Mouse (Mus musculus): Measurements from ENCODE around the gene Olfr1427. TPM values are rescaled to one million over a fixed set of nuclear protein-coding genes. Genes with fewer than 3 reads are reported as not detected.

The Olfr1427 gene
- total RNA-seq (2014; fragmentation: Nextera tagmentation), result not detected in 2 replicates
- 0.05 TPM in 1 of 2 replicates, not detected in the other for total RNA-seq (2017)
- not detected in 2 replicates for polyA plus RNA-seq (2012)

DNA sequence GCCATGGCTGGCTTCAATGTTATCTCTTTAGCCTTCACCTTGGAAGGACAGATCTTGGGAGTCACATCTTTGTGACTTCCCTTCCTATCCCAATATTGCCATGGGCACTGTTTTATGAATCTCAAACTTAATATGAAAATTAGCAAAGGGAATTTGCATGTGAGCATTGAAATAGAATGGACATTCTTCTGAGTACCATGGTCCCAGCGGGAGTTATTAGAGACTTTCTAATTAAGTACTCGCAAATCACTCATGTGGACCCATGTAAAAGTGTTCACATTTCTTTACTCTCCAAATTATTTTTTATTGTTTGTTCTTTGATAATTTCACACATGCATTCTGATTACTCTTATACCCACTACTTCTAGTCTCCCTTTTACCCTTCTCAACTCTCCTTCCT is at the start of gene Olfr1427:
TSS of gene Olfr1427 (minus strand) at position 101 of the 400 bp plus-strand sequence.
- H3K36me3 ChIP-seq (replicated peaks), result no peaks in the 10 kb centered on the region
- H3K4me1 ChIP-seq (ENCODE audit: insufficient read depth, low read depth, low read length), result no peaks in the 10 kb centered on the region
- no peak for ATAC-seq (ENCODE audit: extremely low read depth, insufficient number of reproducible peaks, low FRiP score, poor library complexity, severe bottlenecking)
- H3K27me3 ChIP-seq (ENCODE audit: insufficient read depth, low read length), result no peaks in the 10 kb centered on the region
- H3K4me3 ChIP-seq (ENCODE audit: low read depth, low read length), result no peak within 1 kb of the TSS
- DNase-seq (ENCODE audit: low spot score), result no peak
- H3K9me3 ChIP-seq (replicated peaks), result no peaks in the 10 kb centered on the region
- TF ChIP-seq CTCF (IDR thresholded peaks at IDR 0.05; ENCODE audit: low read depth, low read length) (no peak), GATA2 (IDR thresholded peaks at IDR 0.05; ENCODE audit: borderline replicate concordance, low read depth, low read length) (no peak), TAL1 (conservative IDR thresholded peaks at IDR 0.05; ENCODE audit: low read depth, low read length) (no peak)

DNA sequence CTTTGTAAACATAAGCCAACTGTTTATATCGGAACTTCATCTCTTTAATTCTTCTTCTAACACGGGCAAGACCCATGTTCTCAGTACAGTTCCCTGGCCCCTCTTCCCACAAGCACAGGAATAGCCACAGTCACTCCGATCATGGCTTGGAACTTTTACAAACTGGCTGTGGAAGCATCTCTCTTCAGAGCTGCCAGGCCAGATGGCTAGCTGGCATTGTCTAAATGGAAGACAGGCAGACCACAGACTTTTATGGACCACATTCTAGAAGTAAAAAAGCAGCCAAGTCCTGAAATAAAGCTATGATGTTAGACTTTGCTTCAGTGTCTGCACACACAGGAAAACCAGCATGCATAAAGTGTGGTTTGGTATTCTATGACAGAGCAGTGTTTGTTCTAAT is 42.3 kb upstream of the Olfr1427 start:
- Histone ChIP-seq H3K9me3 (replicated peaks) (no peaks in the 10 kb centered on the region), H3K4me1 (ENCODE audit: insufficient read depth, low read depth, low read length) (no peaks in the 10 kb centered on the region), H3K27me3 (ENCODE audit: insufficient read depth, low read length) (no peaks in the 10 kb centered on the region), H3K36me3 (replicated peaks) (no peaks in the 10 kb centered on the region), H3K4me3 (ENCODE audit: low read depth, low read length) (no peak overlapping the region)
- ATAC-seq (ENCODE audit: extremely low read depth, insufficient number of reproducible peaks, low FRiP score, poor library complexity, severe bottlenecking) (no peak; the same call in 1 of the 2 replicates), DNase-seq (ENCODE audit: low spot score) (no peak)
- TF ChIP-seq GATA2 (IDR thresholded peaks at IDR 0.05; ENCODE audit: borderline replicate concordance, low read depth, low read length), result no peak
- no peak for TF ChIP-seq GATA1 (IDR thresholded peaks at IDR 0.05; ENCODE audit: borderline replicate concordance, low read length)
- TF ChIP-seq POLR2AphosphoS5 (IDR thresholded peaks at IDR 0.05; ENCODE audit: insufficient replicate concordance, low read depth, low read length), result no peak
- no peak for TF ChIP-seq TAL1 (conservative IDR thresholded peaks at IDR 0.05; ENCODE audit: low read depth, low read length)
- no peak for TF ChIP-seq CTCF (IDR thresholded peaks at IDR 0.05; ENCODE audit: low read depth, low read length)

DNA sequence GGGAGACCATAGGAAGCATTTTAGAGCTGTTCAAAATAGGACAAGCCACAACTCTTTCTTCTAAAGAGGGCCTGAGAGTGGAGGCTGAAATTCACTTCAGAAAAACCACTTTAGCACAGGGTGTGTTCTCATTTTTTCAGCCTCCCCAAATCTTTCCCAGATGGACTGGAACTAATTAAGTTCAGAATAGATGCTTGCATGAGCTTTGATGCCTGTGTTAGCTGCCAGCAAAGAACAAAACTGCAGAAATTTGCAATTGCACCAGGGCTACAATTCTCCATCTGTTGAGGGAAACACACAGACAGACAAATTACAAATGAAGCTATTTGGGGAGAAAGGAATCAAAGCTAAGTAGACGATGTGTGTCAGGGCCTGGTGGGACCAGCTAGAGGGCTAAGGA is 40.2 kb upstream of the Olfr1427 start:
- Histone ChIP-seq H3K36me3 (replicated peaks) (no peaks in the 10 kb centered on the region), H3K4me3 (ENCODE audit: low read depth, low read length) (no peak overlapping the region), H3K9me3 (replicated peaks) (no peaks in the 10 kb centered on the region), H3K4me1 (ENCODE audit: insufficient read depth, low read depth, low read length) (no peaks in the 10 kb centered on the region), H3K27me3 (ENCODE audit: insufficient read depth, low read length) (no peaks in the 10 kb centered on the region)
- DNase-seq (ENCODE audit: low spot score), result no peak
- ATAC-seq (ENCODE audit: extremely low read depth, insufficient number of reproducible peaks, low FRiP score, poor library complexity, severe bottlenecking), result no peak
- TF ChIP-seq POLR2AphosphoS5 (IDR thresholded peaks at IDR 0.05; ENCODE audit: insufficient replicate concordance, low read depth, low read length), result no peak
- no peak for TF ChIP-seq CTCF (IDR thresholded peaks at IDR 0.05; ENCODE audit: low read depth, low read length)
- no peak for TF ChIP-seq GATA2 (IDR thresholded peaks at IDR 0.05; ENCODE audit: borderline replicate concordance, low read depth, low read length)
- TF ChIP-seq GATA1 (IDR thresholded peaks at IDR 0.05; ENCODE audit: borderline replicate concordance, low read length), result no peak
- TF ChIP-seq TAL1 (conservative IDR thresholded peaks at IDR 0.05; ENCODE audit: low read depth, low read length), result no peak

DNA sequence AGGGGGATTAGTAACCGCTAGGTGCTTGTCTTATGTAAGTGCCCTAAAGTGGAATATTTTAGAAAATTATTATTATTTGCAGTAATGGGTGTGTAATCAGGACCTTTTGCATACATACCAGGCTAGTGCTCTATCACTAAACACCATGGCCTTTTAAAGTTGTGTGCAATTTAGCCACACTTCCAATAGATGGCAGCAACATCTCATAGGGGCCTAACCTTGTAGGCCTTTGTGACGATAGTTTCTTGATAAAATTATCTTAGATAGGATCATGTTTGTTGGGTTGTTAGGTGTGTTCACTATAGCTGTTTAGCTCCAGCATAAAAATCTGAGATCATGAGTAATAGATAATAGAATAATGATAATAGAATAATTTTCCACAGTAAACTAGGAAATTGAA is 31.2 kb upstream of the Olfr1427 start:
- H3K4me3 ChIP-seq (ENCODE audit: low read depth, low read length), result no peak overlapping the region
- TF ChIP-seq CTCF (IDR thresholded peaks at IDR 0.05; ENCODE audit: low read depth, low read length) (peak; percentile 15; the same call in 1 of the 2 replicates), POLR2AphosphoS5 (IDR thresholded peaks at IDR 0.05; ENCODE audit: insufficient replicate concordance, low read depth, low read length) (no peak)
- no peaks in the 10 kb centered on the region for H3K4me1 ChIP-seq (ENCODE audit: insufficient read depth, low read depth, low read length)
- no peak for ATAC-seq (ENCODE audit: extremely low read depth, insufficient number of reproducible peaks, low FRiP score, poor library complexity, severe bottlenecking)
- H3K27me3 ChIP-seq (ENCODE audit: insufficient read depth, low read length), result no peaks in the 10 kb centered on the region
- no peak for DNase-seq (ENCODE audit: low spot score)
- H3K36me3 ChIP-seq (replicated peaks), result no peaks in the 10 kb centered on the region
- H3K9me3 ChIP-seq (replicated peaks), result no peaks in the 10 kb centered on the region

DNA sequence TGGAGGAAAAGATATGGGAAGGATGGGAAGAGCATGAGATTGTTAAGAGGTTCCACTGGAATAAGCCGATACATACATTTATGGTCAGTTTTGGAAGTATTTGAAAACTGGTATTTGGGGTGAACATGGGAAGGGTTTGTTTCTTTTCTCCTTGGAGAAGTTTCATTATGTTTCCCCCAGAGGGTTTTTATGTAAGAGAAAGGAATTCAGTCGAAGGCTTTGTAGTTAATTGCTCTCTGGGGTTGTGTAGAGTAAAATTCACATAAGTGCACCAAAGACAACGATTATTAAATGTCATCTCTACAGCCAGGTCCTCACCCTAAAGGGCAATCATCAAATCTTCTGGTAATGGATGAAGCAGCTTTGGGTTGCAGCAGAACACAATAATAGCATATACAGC is 20.0 kb upstream of the Olfr1427 start, which contains the start of gene Olfr76:
TSS of gene Olfr76 (minus strand) at position 101 of the 400 bp plus-strand sequence.
- H3K36me3 ChIP-seq (replicated peaks), result no peaks in the 10 kb centered on the region
- no peaks in the 10 kb centered on the region for H3K9me3 ChIP-seq (replicated peaks)
- no peak for ATAC-seq (ENCODE audit: extremely low read depth, insufficient number of reproducible peaks, low FRiP score, poor library complexity, severe bottlenecking)
- DNase-seq (ENCODE audit: low spot score), result no peak
- H3K4me1 ChIP-seq (ENCODE audit: insufficient read depth, low read depth, low read length), result no peaks in the 10 kb centered on the region
- no peaks in the 10 kb centered on the region for H3K27me3 ChIP-seq (ENCODE audit: insufficient read depth, low read length)
- no peak within 1 kb of the TSS for H3K4me3 ChIP-seq (ENCODE audit: low read depth, low read length)
- TF ChIP-seq GATA1 (IDR thresholded peaks at IDR 0.05; ENCODE audit: borderline replicate concordance, low read length) (no peak), GATA2 (IDR thresholded peaks at IDR 0.05; ENCODE audit: borderline replicate concordance, low read depth, low read length) (no peak), CTCF (IDR thresholded peaks at IDR 0.05; ENCODE audit: low read depth, low read length) (no peak), POLR2AphosphoS5 (IDR thresholded peaks at IDR 0.05; ENCODE audit: insufficient replicate concordance, low read depth, low read length) (no peak), TAL1 (conservative IDR thresholded peaks at IDR 0.05; ENCODE audit: low read depth, low read length) (no peak)

DNA sequence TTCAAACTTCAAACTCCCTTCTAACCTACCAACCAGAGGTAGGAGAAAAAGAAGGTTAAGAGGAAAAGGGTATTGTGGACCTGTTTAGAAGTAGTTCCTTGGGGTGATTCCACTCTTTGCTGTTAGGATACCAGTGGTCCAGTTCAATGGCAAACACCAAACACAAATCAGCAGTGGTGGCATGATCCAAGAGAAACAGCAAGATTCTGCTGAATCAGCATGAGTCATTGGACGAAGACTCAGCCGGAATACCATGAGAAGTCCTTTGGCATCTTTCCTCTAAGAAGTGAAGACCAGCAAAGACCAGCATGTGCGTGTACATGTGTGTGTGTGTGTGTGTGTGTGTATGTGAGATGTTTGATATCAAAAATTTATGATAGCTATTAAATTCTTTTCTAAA is 13.3 kb upstream of the Olfr1427 start:
- DNase-seq (ENCODE audit: low spot score), result no peak
- Histone ChIP-seq H3K4me1 (ENCODE audit: insufficient read depth, low read depth, low read length) (no peaks in the 10 kb centered on the region), H3K4me3 (ENCODE audit: low read depth, low read length) (no peak overlapping the region), H3K36me3 (replicated peaks) (no peaks in the 10 kb centered on the region), H3K9me3 (replicated peaks) (no peaks in the 10 kb centered on the region), H3K27me3 (ENCODE audit: insufficient read depth, low read length) (no peaks in the 10 kb centered on the region)
- no peak for TF ChIP-seq POLR2AphosphoS5 (IDR thresholded peaks at IDR 0.05; ENCODE audit: insufficient replicate concordance, low read depth, low read length)
- ATAC-seq (ENCODE audit: extremely low read depth, insufficient number of reproducible peaks, low FRiP score, poor library complexity, severe bottlenecking), result no peak

DNA sequence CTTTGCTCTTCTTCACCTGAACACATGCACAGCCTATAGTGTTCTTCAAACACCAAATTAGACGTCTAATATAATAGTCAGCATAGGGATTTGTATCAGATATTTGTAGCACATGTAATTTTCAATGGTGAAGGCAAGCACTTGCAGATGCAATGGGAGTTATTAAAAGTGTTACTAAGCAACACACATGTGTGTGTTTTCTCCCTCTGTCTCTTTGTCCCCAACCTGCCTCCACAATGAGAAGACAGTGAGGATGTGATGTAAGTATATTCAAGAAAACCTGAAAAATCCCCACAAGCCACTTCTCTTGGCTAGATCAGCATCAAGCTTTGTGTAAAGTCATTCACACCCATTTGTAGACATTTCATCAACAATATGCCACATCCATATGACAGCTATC is 12.7 kb upstream of the Olfr1427 start, which contains the start of gene Olfr1428:
TSS of gene Olfr1428 (minus strand) at position 101 of the 400 bp plus-strand sequence.
- Histone ChIP-seq H3K27me3 (ENCODE audit: insufficient read depth, low read length) (no peaks in the 10 kb centered on the region), H3K4me3 (ENCODE audit: low read depth, low read length) (no peak within 1 kb of the TSS), H3K9me3 (replicated peaks) (no peaks in the 10 kb centered on the region), H3K36me3 (replicated peaks) (no peaks in the 10 kb centered on the region), H3K4me1 (ENCODE audit: insufficient read depth, low read depth, low read length) (no peaks in the 10 kb centered on the region)
- TF ChIP-seq GATA2 (IDR thresholded peaks at IDR 0.05; ENCODE audit: borderline replicate concordance, low read depth, low read length) (no peak), GATA1 (IDR thresholded peaks at IDR 0.05; ENCODE audit: borderline replicate concordance, low read length) (no peak), CTCF (IDR thresholded peaks at IDR 0.05; ENCODE audit: low read depth, low read length) (no peak), TAL1 (conservative IDR thresholded peaks at IDR 0.05; ENCODE audit: low read depth, low read length) (no peak), POLR2AphosphoS5 (IDR thresholded peaks at IDR 0.05; ENCODE audit: insufficient replicate concordance, low read depth, low read length) (no peak)
- DNase-seq (ENCODE audit: low spot score) (no peak), ATAC-seq (ENCODE audit: extremely low read depth, insufficient number of reproducible peaks, low FRiP score, poor library complexity, severe bottlenecking) (no peak)
